Mouse (Mus musculus) neutrophil, adult 5-6 weeks (primary cell): ENCODE results near the gene Epb41l5. TPM values are rescaled to one million over a fixed set of nuclear protein-coding genes. Genes with fewer than 3 reads are reported as not detected.

Source experiments
- ATAC-seq: fragments of 151-379, 151-347 bp; 2 replicates; pipeline ENCODE4 v1.8.0; 2017; ENCODE audit warnings: mild to moderate bottlenecking, moderate TSS enrichment; ENCODE audit not compliant: insufficient number of reproducible peaks, poor library complexity, low FRiP score, severe bottlenecking; ENCODE audit errors: extremely low read depth
- total RNA-seq: library from RNA; stranded (forward); fragments of 200-1000 nt; gene quantifications from 2 replicates; pipeline ENCODE4 v1.2.3, GENCODE M21; 2017

Gene Epb41l5
- total RNA-seq, 1 experiment from 2014 or later: 2.9 TPM

GRCm38 (mm10) chr1:119605396-119605795 lies 43.4 kb downstream of the Epb41l5 start:
- no peak for ATAC-seq

- ATAC-seq: no peak
Measured at GRCm38 (mm10) chr1:119602448-119602847, 46.4 kb downstream of the Epb41l5 start.

GRCm38 (mm10) chr1:119598855-119599254 lies 49.9 kb downstream of the Epb41l5 start:
- no peak for ATAC-seq

- ATAC-seq: no peak
Measured at GRCm38 (mm10) chr1:119596954-119597480, 51.8 kb downstream of the Epb41l5 start.

GRCm38 (mm10) chr1:119590041-119590440 lies 58.8 kb downstream of the Epb41l5 start:
- ATAC-seq: no peak

- ATAC-seq: no peak
Measured at GRCm38 (mm10) chr1:119584974-119585373, 63.8 kb downstream of the Epb41l5 start.

- ATAC-seq: no peak
Measured at GRCm38 (mm10) chr1:119570134-119570533, 78.7 kb downstream of the Epb41l5 start.

- ATAC-seq: no peak
Measured at GRCm38 (mm10) chr1:119565531-119565930, 83.3 kb downstream of the Epb41l5 start.

GRCm38 (mm10) chr1:119557641-119558395 lies 91.0 kb downstream of the Epb41l5 start:
- ATAC-seq: no peak

- no peak for ATAC-seq
Measured at GRCm38 (mm10) chr1:119555651-119556050, 93.1 kb downstream of the Epb41l5 start.

GRCm38 (mm10) chr1:119551651-119552050 lies 97.1 kb downstream of the Epb41l5 start:
- no peak for ATAC-seq

GRCm38 (mm10) chr1:119550064-119550463 lies 98.7 kb downstream of the Epb41l5 start:
- ATAC-seq: no peak

- ATAC-seq: no peak
Measured at GRCm38 (mm10) chr1:119549327-119549689, 99.5 kb downstream of the Epb41l5 start.

GRCm38 (mm10) chr1:119548668-119549326 lies 100.0 kb downstream of the Epb41l5 start:
- peak; percentile 76 for ATAC-seq

- no peak for ATAC-seq
Measured at GRCm38 (mm10) chr1:119546490-119546889, 102.3 kb downstream of the Epb41l5 start.

GRCm38 (mm10) chr1:119545671-119546070 lies 103.1 kb downstream of the Epb41l5 start:
- no peak for ATAC-seq

- ATAC-seq: no peak
Measured at GRCm38 (mm10) chr1:119545164-119545563, 103.6 kb downstream of the Epb41l5 start.

- ATAC-seq: no peak
Measured at GRCm38 (mm10) chr1:119544611-119545155, 104.1 kb downstream of the Epb41l5 start.

- ATAC-seq: no peak
Measured at GRCm38 (mm10) chr1:119543316-119543715, 105.5 kb downstream of the Epb41l5 start.

GRCm38 (mm10) chr1:119541570-119541969 lies 107.2 kb downstream of the Epb41l5 start:
- no peak for ATAC-seq
